Mouse (Mus musculus): ENCODE data around the gene Cntn2. TPM values are rescaled to one million over a fixed set of nuclear protein-coding genes. Genes with fewer than 3 reads are reported as not detected.
"Not testable (repeated sequence)": the region's sequence is repeated elsewhere in the genome, so short reads cannot be mapped to it uniquely, and the experiment has no call there.

Gene Cntn2
- polyA plus RNA-seq, 1 experiment from 2014 or later, result 68.0 TPM

GRCm38 (mm10) chr1:132479438-132479837, 63.6 kb downstream of the Cntn2 start:
- no peak for DNase-seq (ENCODE audit: low spot score)
- WGBS, result 88% methylated on average over 1 of the region's 1 CpGs
- Histone ChIP-seq H3K36me3 (ENCODE audit: control insufficient read depth, insufficient read depth, low read length) (no peaks in the 10 kb centered on the region; the same call in 1 of the 2 replicates), H3K27ac (ENCODE audit: low read depth, low read length) (no peak overlapping the region), H3K4me2 (ENCODE audit: low read length) (no peak overlapping the region), H3K4me1 (ENCODE audit: control insufficient read depth, insufficient read depth, low read length) (peaks cover 14% of the 10 kb centered on the region), H3K9me3 (replicated peaks; ENCODE audit: control insufficient read depth, low read length) (no peaks in the 10 kb centered on the region), H3K4me3 (ENCODE audit: low read depth, low read length) (no peak overlapping the region), H3K27me3 (replicated peaks; ENCODE audit: control insufficient read depth, insufficient read depth, low read length) (no peaks in the 10 kb centered on the region), H3K9ac (ENCODE audit: low read length) (no peak overlapping the region)
- no peak for ATAC-seq

GRCm38 (mm10) chr1:132476928-132477691, 65.9 kb downstream of the Cntn2 start, which contains the start of gene Rbbp5:
Gene Rbbp5 (plus strand): TSS chr1:132477365.
- peaks cover 14% of the 10 kb centered on the region for H3K4me1 ChIP-seq (ENCODE audit: control insufficient read depth, insufficient read depth, low read length)
- DNase-seq (ENCODE audit: low spot score) (peak; percentile 93), ATAC-seq (peak; percentile 93)
- WGBS, result under 1% methylated on average over 43 of the region's 43 CpGs
- H3K9ac ChIP-seq (ENCODE audit: low read length), result peak within 1 kb of the TSS; percentile 73
- H3K27me3 ChIP-seq (replicated peaks; ENCODE audit: control insufficient read depth, insufficient read depth, low read length), result no peaks in the 10 kb centered on the region
- no peaks in the 10 kb centered on the region for H3K36me3 ChIP-seq (ENCODE audit: control insufficient read depth, insufficient read depth, low read length)
- 0 out of 2 replicates have a peak within 1 kb of the TSS, but pooled peaks have one; percentile 33 for H3K27ac ChIP-seq (ENCODE audit: low read depth, low read length)
- H3K9me3 ChIP-seq (replicated peaks; ENCODE audit: control insufficient read depth, low read length), result no peaks in the 10 kb centered on the region
- H3K4me2 ChIP-seq (ENCODE audit: low read length), result peak within 1 kb of the TSS; percentile 82
- H3K4me3 ChIP-seq (ENCODE audit: low read depth, low read length), result peak within 1 kb of the TSS; percentile 58

GRCm38 (mm10) chr1:132476575-132476927, 66.5 kb downstream of the Cntn2 start:
- WGBS, result 4% methylated on average over 9 of the region's 9 CpGs
- H3K4me3 ChIP-seq (ENCODE audit: low read depth, low read length), result peak overlapping the region; percentile 58
- H3K9me3 ChIP-seq (replicated peaks; ENCODE audit: control insufficient read depth, low read length), result no peaks in the 10 kb centered on the region
- peaks cover 14% of the 10 kb centered on the region for H3K4me1 ChIP-seq (ENCODE audit: control insufficient read depth, insufficient read depth, low read length)
- H3K4me2 ChIP-seq (ENCODE audit: low read length), result peak overlapping the region; percentile 82
- ATAC-seq, result no peak; the same call in 1 of the 2 replicates
- H3K9ac ChIP-seq (ENCODE audit: low read length), result peak overlapping the region; percentile 73
- no peaks in the 10 kb centered on the region for H3K27me3 ChIP-seq (replicated peaks; ENCODE audit: control insufficient read depth, insufficient read depth, low read length)
- no peaks in the 10 kb centered on the region for H3K36me3 ChIP-seq (ENCODE audit: control insufficient read depth, insufficient read depth, low read length)
- 0 out of 2 replicates have a peak overlapping the region, but pooled peaks have one; percentile 33 for H3K27ac ChIP-seq (ENCODE audit: low read depth, low read length)
- no peak for DNase-seq (ENCODE audit: low spot score)

GRCm38 (mm10) chr1:132474496-132474895, 68.6 kb downstream of the Cntn2 start:
- no peak for DNase-seq (ENCODE audit: low spot score)
- 62% methylated on average over 1 of the region's 1 CpGs for WGBS
- Histone ChIP-seq H3K27me3 (replicated peaks; ENCODE audit: control insufficient read depth, insufficient read depth, low read length) (no peaks in the 10 kb centered on the region), H3K36me3 (ENCODE audit: control insufficient read depth, insufficient read depth, low read length) (no peaks in the 10 kb centered on the region), H3K4me1 (ENCODE audit: control insufficient read depth, insufficient read depth, low read length) (peaks cover 14% of the 10 kb centered on the region), H3K4me3 (ENCODE audit: low read depth, low read length) (no peak overlapping the region), H3K9me3 (replicated peaks; ENCODE audit: control insufficient read depth, low read length) (no peaks in the 10 kb centered on the region), H3K4me2 (ENCODE audit: low read length) (no peak overlapping the region), H3K27ac (ENCODE audit: low read depth, low read length) (no peak overlapping the region), H3K9ac (ENCODE audit: low read length) (0 out of 2 replicates have a peak overlapping the region, but pooled peaks have one; percentile 5)
- ATAC-seq, result no peak

- H3K36me3 ChIP-seq (ENCODE audit: control insufficient read depth, insufficient read depth, low read length), result no peaks in the 10 kb centered on the region
- no peak overlapping the region for H3K4me3 ChIP-seq (ENCODE audit: low read depth, low read length)
- H3K4me2 ChIP-seq (ENCODE audit: low read length), result no peak overlapping the region
- H3K9ac ChIP-seq (ENCODE audit: low read length), result no peak overlapping the region
- WGBS, result 60% methylated on average over 5 of the region's 5 CpGs
- no peak overlapping the region for H3K27ac ChIP-seq (ENCODE audit: low read depth, low read length)
- DNase-seq (ENCODE audit: low spot score), result peak; percentile 55
- ATAC-seq, result no peak
- H3K9me3 ChIP-seq (replicated peaks; ENCODE audit: control insufficient read depth, low read length), result no peaks in the 10 kb centered on the region
- H3K4me1 ChIP-seq (ENCODE audit: control insufficient read depth, insufficient read depth, low read length), result peaks cover 6% of the 10 kb centered on the region; the same call in 1 of the 2 replicates
- H3K27me3 ChIP-seq (replicated peaks; ENCODE audit: control insufficient read depth, insufficient read depth, low read length), result no peaks in the 10 kb centered on the region
These were observed 70.5 kb downstream of the Cntn2 start for GRCm38 (mm10) chr1:132472537-132472936.

GRCm38 (mm10) chr1:132471499-132471898, 71.6 kb downstream of the Cntn2 start:
- Histone ChIP-seq H3K9ac (ENCODE audit: low read length) (no peak overlapping the region), H3K36me3 (ENCODE audit: control insufficient read depth, insufficient read depth, low read length) (peaks cover 7% of the 10 kb centered on the region; the same call in 1 of the 2 replicates), H3K4me1 (ENCODE audit: control insufficient read depth, insufficient read depth, low read length) (peaks cover 6% of the 10 kb centered on the region; the same call in 1 of the 2 replicates), H3K4me2 (ENCODE audit: low read length) (no peak overlapping the region), H3K27me3 (replicated peaks; ENCODE audit: control insufficient read depth, insufficient read depth, low read length) (no peaks in the 10 kb centered on the region), H3K27ac (ENCODE audit: low read depth, low read length) (no peak overlapping the region), H3K9me3 (replicated peaks; ENCODE audit: control insufficient read depth, low read length) (no peaks in the 10 kb centered on the region), H3K4me3 (ENCODE audit: low read depth, low read length) (no peak overlapping the region)
- ATAC-seq (no peak), DNase-seq (ENCODE audit: low spot score) (no peak)
- WGBS, result 93% methylated on average over 5 of the region's 5 CpGs

DNA sequence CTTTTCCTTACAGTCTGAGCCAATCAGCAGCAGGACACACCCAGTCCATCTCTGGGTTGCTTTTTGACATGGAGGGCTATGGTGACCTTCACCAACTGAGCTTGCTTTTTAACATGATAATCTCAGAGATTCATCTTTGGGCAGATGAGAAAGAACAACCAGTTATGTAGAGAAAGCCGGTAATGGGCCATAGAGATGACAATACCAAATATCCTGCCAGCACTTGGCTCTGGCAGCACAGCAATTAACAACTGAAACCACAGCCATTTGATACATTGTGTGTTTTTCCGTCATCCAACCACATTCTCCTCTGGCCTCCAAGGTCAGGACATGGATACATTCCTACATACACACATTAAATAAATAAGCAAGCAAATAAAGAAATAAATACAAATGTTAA, 72.0 kb downstream of the Cntn2 start:
- no peak overlapping the region for H3K4me2 ChIP-seq (ENCODE audit: low read length)
- H3K27me3 ChIP-seq (replicated peaks; ENCODE audit: control insufficient read depth, insufficient read depth, low read length), result no peaks in the 10 kb centered on the region
- peaks cover 6% of the 10 kb centered on the region; the same call in 1 of the 2 replicates for H3K4me1 ChIP-seq (ENCODE audit: control insufficient read depth, insufficient read depth, low read length)
- ATAC-seq (no peak), DNase-seq (ENCODE audit: low spot score) (no peak)
- H3K4me3 ChIP-seq (ENCODE audit: low read depth, low read length), result no peak overlapping the region
- peaks cover 9% of the 10 kb centered on the region for H3K36me3 ChIP-seq (ENCODE audit: control insufficient read depth, insufficient read depth, low read length)
- H3K9ac ChIP-seq (ENCODE audit: low read length), result no peak overlapping the region
- WGBS, result 91% methylated on average over 2 of the region's 2 CpGs
- no peak overlapping the region for H3K27ac ChIP-seq (ENCODE audit: low read depth, low read length)
- no peaks in the 10 kb centered on the region for H3K9me3 ChIP-seq (replicated peaks; ENCODE audit: control insufficient read depth, low read length)

DNA sequence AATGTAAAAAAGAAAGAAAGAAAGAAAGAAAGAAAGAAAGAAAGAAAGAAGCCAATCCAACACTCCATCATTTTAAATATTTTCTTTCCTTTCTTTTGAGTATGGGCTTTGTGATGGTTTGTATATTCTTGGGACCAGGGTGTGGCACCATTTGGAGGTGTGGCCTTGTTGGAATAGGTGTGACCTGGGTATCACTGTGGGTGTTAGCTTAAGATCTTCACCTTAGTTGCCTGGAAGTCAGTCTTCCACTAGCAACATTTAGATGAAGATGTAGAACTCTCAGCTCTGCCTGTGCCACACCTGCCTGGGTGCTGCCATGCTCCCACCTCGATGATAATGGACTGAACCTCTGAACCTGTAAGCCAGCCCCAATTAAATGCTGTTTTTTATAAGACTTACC, 73.0 kb downstream of the Cntn2 start:
- H3K9me3 ChIP-seq (replicated peaks; ENCODE audit: control insufficient read depth, low read length); H3K27me3 ChIP-seq (replicated peaks; ENCODE audit: control insufficient read depth, insufficient read depth, low read length); H3K4me3 ChIP-seq (ENCODE audit: low read depth, low read length); H3K27ac ChIP-seq (ENCODE audit: low read depth, low read length); H3K4me1 ChIP-seq (ENCODE audit: control insufficient read depth, insufficient read depth, low read length); H3K9ac ChIP-seq (ENCODE audit: low read length); ATAC-seq; DNase-seq (ENCODE audit: low spot score); H3K4me2 ChIP-seq (ENCODE audit: low read length): not testable (repeated sequence)
- 96% methylated on average over 1 of the region's 1 CpGs for WGBS
- H3K36me3 ChIP-seq (ENCODE audit: control insufficient read depth, insufficient read depth, low read length), result peaks cover 18% of the 10 kb centered on the region

GRCm38 (mm10) chr1:132469519-132469918, 73.5 kb downstream of the Cntn2 start:
- Histone ChIP-seq H3K4me1 (ENCODE audit: control insufficient read depth, insufficient read depth, low read length) (0 out of 2 replicates have a peak, but pooled peaks cover 2% of the 10 kb centered on the region), H3K9ac (ENCODE audit: low read length) (no peak overlapping the region), H3K27ac (ENCODE audit: low read depth, low read length) (no peak overlapping the region), H3K9me3 (replicated peaks; ENCODE audit: control insufficient read depth, low read length) (no peaks in the 10 kb centered on the region), H3K36me3 (ENCODE audit: control insufficient read depth, insufficient read depth, low read length) (peaks cover 22% of the 10 kb centered on the region), H3K4me2 (ENCODE audit: low read length) (no peak overlapping the region), H3K27me3 (replicated peaks; ENCODE audit: control insufficient read depth, insufficient read depth, low read length) (no peaks in the 10 kb centered on the region), H3K4me3 (ENCODE audit: low read depth, low read length) (no peak overlapping the region)
- 87% methylated on average over 7 of the region's 7 CpGs for WGBS
- DNase-seq (ENCODE audit: low spot score) (peak; percentile 3), ATAC-seq (no peak)

Data from forebrain, embryonic 14.5 days (tissue).